Mouse (Mus musculus): ENCODE results near the gene Trip6.

The Trip6 gene

GRCm38 (mm10) chr5:137268131-137268910 lies 45.9 kb downstream of the Trip6 start:
- no peak for DNase-seq (ENCODE audit: low spot score)

GRCm38 (mm10) chr5:137264787-137265186 lies 49.4 kb downstream of the Trip6 start:
- no peak for DNase-seq (ENCODE audit: low spot score)

- DNase-seq (ENCODE audit: low spot score), result no peak
These were observed 50.1 kb downstream of the Trip6 start for GRCm38 (mm10) chr5:137263897-137264720.

Data from MN1 (cell line).